Mouse (Mus musculus) lung, adult 2 months (tissue): ENCODE measurements around the gene Fam187b. TPM values are rescaled to one million over a fixed set of nuclear protein-coding genes. Genes with fewer than 3 reads are reported as not detected.

Experiments
- DNase-seq: peaks from one replicate; pipeline ENCODE4 v3.0.0; 2022
- H3K4me1 ChIP-seq: fragments of 200-500 bp; 2 replicates; pipeline ENCODE4 v1.6.1; 2011; ENCODE audit warnings: low read length; ENCODE audit not compliant: control insufficient read depth, insufficient read depth
- H3K4me3 ChIP-seq: fragments of 200-500 bp; replicated peaks from 2 replicates; pipeline ENCODE3; 2011; ENCODE audit warnings: low read depth, mild to moderate bottlenecking, control low read depth, low read length; ENCODE audit errors: extremely low read depth
- CTCF ChIP-seq: fragments of 200-500 bp; IDR thresholded peaks from 2 replicates; pipeline ENCODE4 v1.5.1; 2011; ENCODE audit warnings: mild to moderate bottlenecking, low read length, control low read depth; ENCODE audit not compliant: insufficient read depth
- POLR2A ChIP-seq: fragments of 200-500 bp; IDR thresholded peaks from 2 replicates; pipeline ENCODE4 v1.6.1; 2011; ENCODE audit warnings: low read depth, mild to moderate bottlenecking, control low read depth, low read length, borderline replicate concordance; ENCODE audit errors: extremely low read depth
- WGBS: fragments of 180-500 bp; shearing (Covaris S2); methylation state at CpG from one replicate; pipeline ENCODE4 v1.1.7; 2018; 5-methylcytosine and 5-hydroxymethylcytosine counted together
- polyA plus RNA-seq: library from polyadenylated mRNA; depleted of rRNA; stranded (reverse); fragments of >200 nt; gene quantifications from 2 replicates; pipeline ENCODE4 v1.2.3, GENCODE M21; 2012

Gene Fam187b
- polyA plus RNA-seq, 1 experiment, result 7.2 TPM

DNA sequence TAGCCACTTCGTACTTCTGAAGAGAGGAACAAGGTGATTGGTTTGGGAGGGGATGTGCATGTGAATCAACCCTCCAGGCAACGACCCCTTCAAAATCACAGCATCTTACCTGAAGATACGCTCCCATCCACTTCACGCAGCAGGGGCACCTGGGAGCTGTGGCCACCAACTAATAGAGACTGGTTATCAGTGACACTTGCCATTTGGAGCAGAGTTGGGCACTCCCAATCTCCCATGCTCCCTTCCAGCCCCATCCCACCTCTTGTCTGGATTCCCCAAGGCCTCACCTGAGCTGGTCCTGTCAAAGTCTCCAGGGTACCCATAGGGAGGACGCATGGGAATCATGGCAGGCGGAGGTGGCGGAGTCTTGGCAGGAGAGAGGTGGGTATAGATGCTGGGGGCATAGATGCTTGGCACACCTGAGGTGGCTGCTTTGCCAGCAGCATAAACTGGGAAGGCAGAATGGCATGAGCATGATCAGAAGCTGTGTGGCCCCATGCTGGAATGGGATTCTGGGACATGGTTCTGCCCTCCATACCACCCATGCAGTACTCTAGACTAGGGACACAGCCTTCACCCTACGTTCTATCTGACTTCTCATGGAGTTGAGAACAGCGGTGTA is 14.6 kb upstream of the Fam187b start:
- 96% methylated on average over 9 of the region's 9 CpGs for WGBS
- 0 out of 2 replicates have a peak, but pooled peaks have one; percentile 10 for TF ChIP-seq POLR2A
- TF ChIP-seq CTCF, result no peak
- Histone ChIP-seq H3K4me3 (no peak overlapping the region), H3K4me1 (peaks cover 7% of the 10 kb centered on the region)
- DNase-seq, result no peak

- 84% methylated on average over 6 of the region's 6 CpGs for WGBS
- no peak for TF ChIP-seq CTCF
- peak; percentile 47; the same call in 1 of the 2 replicates for TF ChIP-seq POLR2A
- H3K4me3 ChIP-seq, result no peak overlapping the region
- peaks cover 7% of the 10 kb centered on the region; the same call in 1 of the 2 replicates for H3K4me1 ChIP-seq
- DNase-seq, result no peak
These were observed 13.7 kb upstream of the Fam187b start for GRCm38 (mm10) chr7:30959786-30960349.

- 0 out of 2 replicates have a peak, but pooled peaks cover 3% of the 10 kb centered on the region for H3K4me1 ChIP-seq
- WGBS, result 88% methylated on average over 5 of the region's 5 CpGs
- no peak for TF ChIP-seq POLR2A
- TF ChIP-seq CTCF, result no peak
- no peak overlapping the region for H3K4me3 ChIP-seq
- no peak for DNase-seq
These were observed 10.7 kb upstream of the Fam187b start for GRCm38 (mm10) chr7:30962862-30963261.

GRCm38 (mm10) chr7:30964366-30964765 is 9.2 kb upstream of the Fam187b start:
- no peak for DNase-seq
- 81% methylated on average over 7 of the region's 7 CpGs for WGBS
- no peak overlapping the region for H3K4me3 ChIP-seq
- TF ChIP-seq CTCF, result no peak
- no peak for TF ChIP-seq POLR2A
- no peaks in the 10 kb centered on the region for H3K4me1 ChIP-seq

DNA sequence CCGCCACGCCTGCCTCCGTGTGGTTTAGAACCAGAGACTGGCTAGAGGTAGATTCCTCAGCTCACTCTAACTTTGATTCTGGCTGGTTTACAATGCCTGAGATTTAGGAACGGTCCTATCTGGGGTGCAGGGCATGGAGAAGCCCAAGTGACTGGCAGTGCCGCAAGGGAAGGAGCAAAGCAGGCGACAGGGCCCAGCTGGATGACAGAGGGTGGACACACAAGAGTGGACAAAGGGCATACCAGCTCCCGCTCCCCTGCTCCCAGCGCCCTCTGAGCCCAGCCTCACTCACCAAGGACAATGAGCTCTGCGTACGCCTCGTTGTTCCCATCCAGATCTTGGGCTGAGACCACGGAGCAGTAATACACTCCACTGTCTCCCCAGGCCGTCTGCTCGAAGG is 7.9 kb upstream of the Fam187b start:
- Histone ChIP-seq H3K4me1 (no peaks in the 10 kb centered on the region), H3K4me3 (no peak overlapping the region)
- DNase-seq, result no peak
- WGBS, result 85% methylated on average over 14 of the region's 14 CpGs
- TF ChIP-seq POLR2A (no peak), CTCF (no peak)

- no peak for DNase-seq
- TF ChIP-seq CTCF (no peak), POLR2A (no peak)
- 65% methylated on average over 3 of the region's 3 CpGs for WGBS
- H3K4me1 ChIP-seq, result no peaks in the 10 kb centered on the region
- no peak overlapping the region for H3K4me3 ChIP-seq
These were observed 6.9 kb upstream of the Fam187b start for GRCm38 (mm10) chr7:30966657-30967056.

- TF ChIP-seq CTCF (no peak), POLR2A (no peak)
- Histone ChIP-seq H3K4me1 (no peaks in the 10 kb centered on the region), H3K4me3 (no peak overlapping the region)
- WGBS, result 92% methylated on average over 8 of the region's 8 CpGs
- no peak for DNase-seq
These were observed 5.0 kb upstream of the Fam187b start for GRCm38 (mm10) chr7:30968611-30969010.

DNA sequence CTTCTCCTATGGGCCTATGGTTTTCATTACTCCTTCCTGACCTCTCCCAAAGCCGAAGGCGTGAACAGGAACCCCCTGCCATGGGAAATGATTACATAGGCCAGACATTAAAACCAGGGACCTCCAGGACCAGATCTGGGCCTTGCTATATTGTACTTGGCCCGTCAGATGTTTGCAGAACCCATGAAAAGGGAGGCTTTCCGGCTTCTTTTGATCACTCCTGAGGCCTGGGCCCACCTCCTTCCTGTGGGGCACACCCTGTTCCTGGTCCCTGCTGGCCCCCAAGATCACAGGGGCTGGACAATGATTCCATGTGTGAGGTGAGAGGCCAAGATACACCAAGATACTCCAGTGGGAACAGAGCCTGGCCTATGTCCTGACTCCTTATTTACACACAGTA is 4.4 kb upstream of the Fam187b start:
- Histone ChIP-seq H3K4me1 (no peaks in the 10 kb centered on the region), H3K4me3 (no peak overlapping the region)
- no peak for DNase-seq
- TF ChIP-seq POLR2A (no peak), CTCF (no peak)
- 60% methylated on average over 4 of the region's 4 CpGs for WGBS

DNA sequence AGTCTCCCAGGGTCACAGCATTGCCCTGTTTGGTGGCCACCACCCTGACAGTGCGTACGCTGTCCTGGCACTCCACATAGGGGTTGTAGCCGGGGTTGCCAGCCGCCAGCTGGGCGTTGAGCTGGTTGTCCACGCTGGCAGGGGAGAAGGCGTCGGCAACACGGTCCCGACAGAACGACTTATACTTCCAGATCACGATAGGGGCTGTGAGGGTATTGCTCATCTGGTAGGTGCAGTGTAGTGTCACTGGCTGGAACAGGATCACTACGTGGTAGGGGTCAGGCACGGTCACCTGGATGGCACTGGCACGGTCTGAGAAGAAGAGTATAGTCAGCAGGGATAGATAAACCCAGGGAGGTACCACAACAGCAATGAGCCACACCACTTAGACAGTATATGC is 1.7 kb upstream of the Fam187b start:
- 73% methylated on average over 15 of the region's 15 CpGs for WGBS
- H3K4me3 ChIP-seq, result no peak overlapping the region
- no peak for DNase-seq
- TF ChIP-seq POLR2A (no peak), CTCF (no peak)
- no peaks in the 10 kb centered on the region for H3K4me1 ChIP-seq
